Mouse (Mus musculus) megakaryocyte, embryonic 14.5 days (primary cell): ENCODE data around the gene Cab39l. TPM values are rescaled to one million over a fixed set of nuclear protein-coding genes. Genes with fewer than 3 reads are reported as not detected.

Experiments used
- H3K27me3 ChIP-seq: replicated peaks from 2 replicates; pipeline ENCODE3; 2012; ENCODE audit warnings: inconsistent platforms
- H3K36me3 ChIP-seq: replicated peaks from 2 replicates; pipeline ENCODE3; 2012; ENCODE audit warnings: low read length, inconsistent platforms, mixed read lengths
- H3K4me1 ChIP-seq: 2 replicates; pipeline ENCODE4 v1.6.1; 2012; ENCODE audit warnings: inconsistent platforms
- H3K4me3 ChIP-seq: replicated peaks from 2 replicates; pipeline ENCODE3; 2012; ENCODE audit warnings: moderate library complexity, mild to moderate bottlenecking, inconsistent platforms
- H3K9me3 ChIP-seq: 2 replicates; pipeline ENCODE4 v1.6.1; 2012; ENCODE audit warnings: inconsistent platforms
- FLI1 ChIP-seq: IDR thresholded peaks from 2 replicates; pipeline ENCODE4 v1.6.1; 2012; ENCODE audit warnings: low read length, inconsistent platforms, mixed read lengths
- GATA1 ChIP-seq: IDR thresholded peaks from 3 replicates; pipeline ENCODE4 v1.6.1; 2012; ENCODE audit warnings: mixed read lengths, low read length, inconsistent platforms, borderline replicate concordance
- polyA plus RNA-seq: library from polyadenylated mRNA; stranded (reverse); fragments of >175 nt; gene quantifications from 2 replicates; pipeline ENCODE4 v1.2.3, GENCODE M21; 2012; ENCODE audit warnings: low replicate concordance; ENCODE audit not compliant: insufficient read depth

Cab39l gene
- polyA plus RNA-seq, 1 experiment, result 2.5 TPM

DNA sequence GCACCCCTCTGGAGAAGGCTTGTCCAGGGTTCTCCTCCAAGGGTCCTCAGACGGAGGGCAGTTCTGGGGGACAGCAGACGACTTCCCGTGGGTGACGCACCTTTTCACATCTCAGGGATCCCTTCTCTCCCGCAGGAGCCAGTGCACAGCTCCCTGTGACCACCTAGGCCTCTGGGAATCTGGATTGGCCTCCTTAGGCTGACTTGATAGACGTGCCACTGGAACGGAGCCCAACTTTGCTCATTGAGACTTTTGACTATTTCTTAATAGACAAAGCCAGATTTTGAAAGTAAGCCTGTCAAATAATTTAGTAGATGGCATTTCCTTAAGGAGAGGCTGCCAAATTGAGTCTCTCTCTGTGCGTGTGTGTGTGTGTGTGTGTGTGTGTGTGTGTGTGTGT, 185.9 kb downstream of the Cab39l start:
- no peak for TF ChIP-seq FLI1
- no peak for TF ChIP-seq GATA1
- H3K4me3 ChIP-seq, result no peak overlapping the region
- peaks cover 15% of the 10 kb centered on the region for H3K4me1 ChIP-seq
- H3K36me3 ChIP-seq, result no peaks in the 10 kb centered on the region
- H3K27me3 ChIP-seq, result peaks cover 65% of the 10 kb centered on the region
- H3K9me3 ChIP-seq, result 0 out of 2 replicates have a peak, but pooled peaks cover 4% of the 10 kb centered on the region

DNA sequence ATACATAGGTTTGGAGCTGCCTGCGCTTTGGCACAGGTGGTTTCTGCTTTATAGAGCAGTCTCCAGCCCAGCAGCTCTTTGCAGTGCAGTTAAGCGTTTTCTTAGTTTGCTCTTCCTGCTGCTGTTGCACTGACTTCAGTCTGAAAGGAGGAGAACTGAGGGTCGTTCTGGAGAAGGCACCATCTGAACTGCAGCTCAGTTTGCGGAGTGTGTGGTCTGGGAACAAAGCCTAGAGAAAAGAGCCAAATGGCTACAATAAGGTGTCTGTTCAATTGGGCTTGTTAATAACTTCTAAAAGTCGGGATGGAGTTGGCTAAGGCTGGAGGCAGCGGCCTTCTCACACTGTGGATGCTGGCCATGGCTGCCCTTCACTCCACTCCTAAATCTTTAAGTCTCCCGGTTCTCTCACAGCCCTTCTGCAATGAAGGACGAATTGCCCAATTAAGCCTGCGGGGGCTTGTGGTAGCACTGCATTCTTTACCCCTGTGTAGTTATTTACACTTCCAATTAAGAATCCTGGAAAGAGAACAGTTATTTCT, 186.4 kb downstream of the Cab39l start:
- Histone ChIP-seq H3K36me3 (no peaks in the 10 kb centered on the region), H3K27me3 (peaks cover 62% of the 10 kb centered on the region), H3K9me3 (0 out of 2 replicates have a peak, but pooled peaks cover 2% of the 10 kb centered on the region), H3K4me1 (peaks cover 15% of the 10 kb centered on the region), H3K4me3 (no peak overlapping the region)
- TF ChIP-seq FLI1 (no peak), GATA1 (no peak)

DNA sequence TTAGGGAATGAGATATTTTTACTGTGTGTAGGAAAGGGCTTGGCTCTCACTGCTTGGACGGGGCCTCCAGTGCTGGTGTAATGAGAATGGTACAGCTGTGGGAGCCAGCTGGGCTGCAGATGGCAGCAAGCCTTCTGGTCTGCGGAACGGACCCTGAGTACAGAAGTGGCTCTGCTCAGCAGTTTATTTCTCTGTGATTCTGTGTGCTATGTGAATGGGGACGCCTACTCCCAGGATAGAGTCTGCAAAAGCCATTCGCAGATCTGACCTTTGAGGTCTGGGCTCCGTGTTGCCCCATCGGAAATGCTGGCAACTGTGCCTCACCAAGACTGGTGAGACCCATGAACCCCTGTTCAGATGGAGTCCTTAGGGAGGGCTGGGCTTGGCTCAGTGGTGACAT, 187.1 kb downstream of the Cab39l start:
- no peaks in the 10 kb centered on the region for H3K9me3 ChIP-seq
- peaks cover 61% of the 10 kb centered on the region for H3K27me3 ChIP-seq
- no peaks in the 10 kb centered on the region for H3K36me3 ChIP-seq
- no peak overlapping the region for H3K4me3 ChIP-seq
- H3K4me1 ChIP-seq, result peaks cover 15% of the 10 kb centered on the region
- TF ChIP-seq FLI1 (no peak), GATA1 (no peak)

DNA sequence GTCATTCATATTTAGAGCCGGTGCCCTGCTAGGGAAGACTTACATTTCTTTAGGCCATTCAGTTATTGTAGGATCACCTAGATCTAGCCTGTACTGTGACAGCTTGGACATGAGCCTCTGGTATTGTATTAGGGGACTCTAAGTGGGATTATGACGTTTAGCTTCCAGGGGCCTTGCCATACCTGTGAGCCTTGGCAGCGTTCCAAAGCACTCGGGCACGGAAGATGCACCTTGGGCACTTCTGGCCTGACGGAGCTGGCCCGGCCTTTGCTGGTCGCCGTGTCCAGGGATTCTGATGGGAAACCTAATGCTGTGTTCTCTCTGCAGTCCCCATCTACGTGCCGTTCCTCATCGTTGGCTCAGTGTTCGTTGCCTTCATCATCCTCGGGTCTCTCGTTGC, 188.5 kb downstream of the Cab39l start:
- no peak overlapping the region for H3K4me3 ChIP-seq
- peaks cover 49% of the 10 kb centered on the region for H3K27me3 ChIP-seq
- peaks cover 15% of the 10 kb centered on the region for H3K4me1 ChIP-seq
- TF ChIP-seq GATA1, result no peak
- no peak for TF ChIP-seq FLI1
- H3K9me3 ChIP-seq, result no peaks in the 10 kb centered on the region
- H3K36me3 ChIP-seq, result no peaks in the 10 kb centered on the region

DNA sequence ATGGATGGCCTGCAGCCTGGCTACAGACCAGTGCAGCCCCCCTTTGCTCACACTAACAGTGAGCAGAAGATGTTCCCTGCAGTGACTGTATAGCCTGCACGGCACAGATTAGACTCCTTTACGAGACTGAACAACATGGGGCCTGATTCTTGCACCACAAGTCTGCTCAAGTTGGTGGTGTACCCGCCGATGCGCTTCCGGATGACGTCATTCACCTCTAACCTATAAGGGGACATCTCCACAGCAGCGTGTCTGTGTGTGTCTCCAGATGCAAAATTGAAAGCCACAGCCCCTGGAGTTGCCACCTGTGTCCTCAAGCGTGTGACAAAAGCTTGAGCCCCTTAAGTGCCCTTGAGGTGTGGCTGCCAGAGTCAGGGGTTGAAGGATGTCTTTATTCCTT, 189.3 kb downstream of the Cab39l start:
- Histone ChIP-seq H3K36me3 (no peaks in the 10 kb centered on the region), H3K4me3 (peak overlapping the region; percentile 1), H3K9me3 (no peaks in the 10 kb centered on the region), H3K4me1 (peaks cover 12% of the 10 kb centered on the region), H3K27me3 (peaks cover 41% of the 10 kb centered on the region)
- TF ChIP-seq GATA1 (no peak), FLI1 (no peak)

DNA sequence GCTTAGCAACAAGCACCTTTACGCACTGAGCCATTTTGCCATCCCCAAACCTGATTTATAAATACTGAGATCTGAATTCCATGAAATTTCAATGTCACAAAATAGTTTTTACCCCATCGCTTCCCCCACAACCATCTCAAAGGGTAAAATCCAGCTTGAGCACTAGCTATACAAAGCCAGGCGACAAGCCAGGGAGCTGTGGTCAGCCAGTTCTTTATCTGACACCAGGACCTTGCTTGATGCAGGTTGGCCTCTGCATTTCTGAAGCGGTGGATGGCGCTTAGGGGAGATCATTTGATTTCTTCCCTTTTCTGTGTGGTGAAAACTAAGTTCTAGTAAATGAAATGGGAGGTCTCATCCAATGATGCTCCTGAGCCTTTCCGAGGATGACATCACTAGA, 191.3 kb downstream of the Cab39l start:
- Histone ChIP-seq H3K4me3 (no peak overlapping the region), H3K4me1 (no peaks in the 10 kb centered on the region), H3K27me3 (peaks cover 22% of the 10 kb centered on the region), H3K36me3 (no peaks in the 10 kb centered on the region), H3K9me3 (no peaks in the 10 kb centered on the region)
- TF ChIP-seq GATA1, result no peak
- TF ChIP-seq FLI1, result no peak

DNA sequence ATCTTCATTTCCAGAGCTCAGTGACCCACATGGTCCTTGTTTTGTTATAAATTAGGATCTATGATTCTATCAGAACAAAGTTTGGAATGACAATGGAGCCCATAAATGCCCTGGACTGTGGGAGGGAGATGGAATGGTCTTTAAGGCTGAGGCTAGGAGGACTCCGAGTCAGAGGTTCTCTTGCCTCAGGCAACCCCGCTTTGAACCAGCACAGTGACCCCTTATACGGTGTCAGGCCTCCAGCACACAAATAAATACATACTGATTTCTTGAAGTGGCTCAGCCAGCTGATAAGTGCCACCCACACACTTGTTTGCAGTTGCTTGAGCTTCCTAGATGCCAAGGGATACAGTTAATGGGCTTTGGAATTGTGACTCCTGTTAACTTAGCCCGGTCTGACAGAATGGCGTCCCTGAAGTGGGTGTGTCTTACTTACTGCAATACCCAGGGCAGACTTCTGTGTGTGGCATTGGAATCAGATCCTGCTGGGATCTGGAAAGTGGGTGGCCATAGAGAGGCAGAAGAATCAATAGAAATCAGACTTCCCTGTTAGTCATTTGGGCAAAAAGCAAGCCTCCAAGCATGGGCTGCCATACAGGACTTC, 192.6 kb downstream of the Cab39l start:
- Histone ChIP-seq H3K4me3 (no peak overlapping the region), H3K4me1 (no peaks in the 10 kb centered on the region), H3K27me3 (peaks cover 11% of the 10 kb centered on the region), H3K9me3 (peaks cover 4% of the 10 kb centered on the region; the same call in 1 of the 2 replicates), H3K36me3 (no peaks in the 10 kb centered on the region)
- TF ChIP-seq FLI1 (no peak), GATA1 (no peak)

DNA sequence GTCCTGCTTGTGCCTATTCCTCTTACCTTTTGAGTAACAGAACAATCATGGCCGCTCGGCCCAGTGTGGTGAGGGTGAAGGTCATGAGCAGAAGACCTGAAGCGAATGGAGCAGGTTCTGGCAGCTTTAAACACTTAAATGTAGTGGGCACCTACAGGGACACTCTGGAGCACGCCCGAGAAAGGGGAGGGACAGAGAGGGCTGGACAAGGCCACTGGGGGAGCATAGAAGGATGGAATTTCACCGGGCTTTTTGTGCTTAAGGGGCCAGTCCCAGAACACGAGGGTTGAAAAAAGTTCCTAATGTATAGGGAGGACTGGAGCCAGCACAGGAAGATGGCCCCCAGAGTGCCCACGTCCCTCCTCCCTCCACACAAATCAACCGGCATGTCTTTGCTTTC, 193.2 kb downstream of the Cab39l start:
- Histone ChIP-seq H3K9me3 (peaks cover 4% of the 10 kb centered on the region; the same call in 1 of the 2 replicates), H3K36me3 (no peaks in the 10 kb centered on the region), H3K27me3 (peaks cover 13% of the 10 kb centered on the region), H3K4me1 (no peaks in the 10 kb centered on the region), H3K4me3 (no peak overlapping the region)
- TF ChIP-seq FLI1 (no peak), GATA1 (no peak)

Other genes with a start within 250 kb of the Cab39l start
- 0.28 TPM in 1 of 2 replicates, not detected in the other for gene Rcbtb1, start 239.8 kb upstream of the Cab39l start, polyA plus RNA-seq
- not detected in 2 replicates for gene Gm6904, start 180.8 kb upstream of the Cab39l start, polyA plus RNA-seq
- gene Phf11a, start 143.4 kb upstream of the Cab39l start, polyA plus RNA-seq, result not detected in 2 replicates
- 1.7 TPM in 1 of 2 replicates, not detected in the other for gene Phf11b, start 99.6 kb upstream of the Cab39l start, polyA plus RNA-seq
- 0.09 and 1.4 TPM in 2 replicates for gene Phf11d, start 75.5 kb upstream of the Cab39l start, polyA plus RNA-seq
- not detected in 2 replicates for gene Phf11c, start 45.6 kb upstream of the Cab39l start, polyA plus RNA-seq
- 1.4 TPM in 1 of 2 replicates, not detected in the other for gene Setdb2, start 88 bp upstream of the Cab39l start, polyA plus RNA-seq
- 12.5 TPM in 1 of 2 replicates, not detected in the other for gene Cdadc1, start 157.0 kb downstream of the Cab39l start, polyA plus RNA-seq
- gene Shisa2, start 184.3 kb downstream of the Cab39l start, polyA plus RNA-seq, result not detected in 2 replicates